Mouse (Mus musculus) A20 (cell line): ENCODE measurements around the gene Ttll2.
A peak's percentile ranks its signal among the peaks of the same experiment; 100 is the strongest.
"Not testable (repeated sequence)": the region's sequence is repeated elsewhere in the genome, so short reads cannot be mapped to it uniquely, and the experiment has no call there.

Experiments
- DNase-seq: peaks from one replicate; pipeline ENCODE4 v3.0.0-alpha.2; 2011; ENCODE audit warnings: low read depth, low spot score

Ttll2 gene

GRCm38 (mm10) chr17:7365615-7366014, 13.1 kb upstream of the Ttll2 start:
- DNase-seq, result not testable (repeated sequence)

GRCm38 (mm10) chr17:7360749-7361465, 8.4 kb upstream of the Ttll2 start:
- DNase-seq, result not testable (repeated sequence)

- not testable (repeated sequence) for DNase-seq
Measured at GRCm38 (mm10) chr17:7359806-7360205, 7.3 kb upstream of the Ttll2 start.

GRCm38 (mm10) chr17:7348765-7349164, 3.7 kb downstream of the Ttll2 start:
- not testable (repeated sequence) for DNase-seq

GRCm38 (mm10) chr17:7337381-7337780, 15.1 kb downstream of the Ttll2 start:
- DNase-seq, result not testable (repeated sequence)

GRCm38 (mm10) chr17:7332745-7333144, 19.8 kb downstream of the Ttll2 start:
- DNase-seq, result not testable (repeated sequence)

- DNase-seq, result not testable (repeated sequence)
Measured at GRCm38 (mm10) chr17:7326415-7326814, 26.1 kb downstream of the Ttll2 start.

- DNase-seq, result not testable (repeated sequence)
Measured at GRCm38 (mm10) chr17:7324346-7324745, 28.1 kb downstream of the Ttll2 start, which contains the start of gene Tcp10a. Gene Tcp10a, plus strand, starts transcription at chr17:7324646.

- DNase-seq, result peak; percentile 38
Measured at GRCm38 (mm10) chr17:7319789-7320188, 32.7 kb downstream of the Ttll2 start.

- DNase-seq, result not testable (repeated sequence)
Measured at GRCm38 (mm10) chr17:7315693-7316382, 36.7 kb downstream of the Ttll2 start.

GRCm38 (mm10) chr17:7306278-7307196, 46.0 kb downstream of the Ttll2 start:
- DNase-seq, result peak; percentile 5
